Mouse (Mus musculus): ENCODE results near the gene 4933417A18Rik.
"Not testable (repeated sequence)": the region's sequence is repeated elsewhere in the genome, so short reads cannot be mapped to it uniquely, and the experiment has no call there.

Gene 4933417A18Rik

DNA sequence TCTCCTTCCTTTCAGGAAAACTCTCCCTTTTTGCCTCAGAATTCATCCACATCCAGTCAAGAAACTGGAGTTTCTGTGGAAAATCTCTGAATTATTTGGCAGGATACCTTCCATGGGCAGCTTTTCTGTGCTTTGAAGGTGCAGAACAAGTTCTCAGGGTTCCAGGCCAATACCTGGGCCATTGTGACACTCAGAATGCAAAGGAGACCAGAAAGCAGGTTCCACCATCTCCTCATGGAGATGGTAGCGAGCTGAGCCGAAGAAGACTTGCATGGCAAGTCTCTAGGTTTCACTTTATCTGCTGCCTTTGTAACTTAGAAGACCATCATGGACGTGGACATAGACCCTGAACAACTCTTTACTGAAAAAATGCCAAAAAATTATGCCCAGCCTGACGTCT is at the start of gene 4933417A18Rik, which contains the start of gene Fam217a:
Gene 4933417A18Rik (plus strand): TSS at position 200 of the 400 bp plus-strand sequence.
Gene Fam217a (minus strand): TSS at position 101 of the 400 bp plus-strand sequence.
- DNase-seq, result no peak

DNA sequence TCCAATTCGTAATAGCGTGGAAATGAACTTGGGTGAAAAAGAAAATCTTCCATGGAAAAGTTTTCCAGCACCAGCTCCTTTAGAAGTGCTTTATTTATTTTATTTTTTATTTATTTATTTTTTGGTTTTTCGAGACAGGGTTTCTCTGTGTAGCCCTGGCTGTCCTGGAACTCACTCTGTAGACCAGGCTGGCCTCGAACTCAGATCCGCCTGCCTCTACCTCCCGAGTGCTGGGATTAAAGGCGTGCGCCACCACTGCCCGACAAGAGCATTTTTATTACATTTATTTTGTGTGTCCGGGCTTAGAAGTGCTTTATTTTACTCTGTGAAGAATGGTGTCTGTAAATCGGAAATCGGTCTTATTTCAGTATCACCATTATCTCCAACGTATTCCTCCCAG is 49.5 kb upstream of the 4933417A18Rik start:
- DNase-seq, result peak; percentile 14

DNA sequence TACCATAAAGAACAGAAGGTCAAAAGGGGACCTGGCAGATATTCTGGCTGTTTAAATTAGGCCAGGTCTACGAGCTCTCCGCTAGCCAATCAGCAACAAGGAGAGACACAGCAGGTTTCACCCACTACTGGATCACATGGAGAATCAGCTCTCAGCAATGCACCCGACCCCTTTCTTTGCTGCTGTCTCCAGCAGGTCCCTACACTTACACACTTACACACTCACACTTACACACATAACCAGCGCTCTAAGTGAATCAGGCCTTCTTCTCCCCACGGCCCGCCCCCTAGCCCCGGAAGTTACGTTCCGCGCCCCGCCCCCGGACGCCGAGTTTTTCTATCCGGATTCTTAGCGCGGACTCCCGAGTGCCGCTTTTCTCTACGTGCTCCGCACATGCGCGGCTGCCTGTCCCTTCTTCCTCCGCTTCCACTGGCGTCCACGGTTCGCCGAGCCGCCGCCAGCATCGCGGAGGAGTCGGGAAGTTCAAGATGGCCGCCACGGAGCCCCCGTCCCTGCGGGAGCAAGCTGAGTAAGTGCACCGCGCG is 49.0 kb upstream of the 4933417A18Rik start, which contains the start of gene Prpf4b:
Gene Prpf4b (plus strand): TSS at position 137 of the 545 bp plus-strand sequence.
- DNase-seq, result peak; percentile 92

DNA sequence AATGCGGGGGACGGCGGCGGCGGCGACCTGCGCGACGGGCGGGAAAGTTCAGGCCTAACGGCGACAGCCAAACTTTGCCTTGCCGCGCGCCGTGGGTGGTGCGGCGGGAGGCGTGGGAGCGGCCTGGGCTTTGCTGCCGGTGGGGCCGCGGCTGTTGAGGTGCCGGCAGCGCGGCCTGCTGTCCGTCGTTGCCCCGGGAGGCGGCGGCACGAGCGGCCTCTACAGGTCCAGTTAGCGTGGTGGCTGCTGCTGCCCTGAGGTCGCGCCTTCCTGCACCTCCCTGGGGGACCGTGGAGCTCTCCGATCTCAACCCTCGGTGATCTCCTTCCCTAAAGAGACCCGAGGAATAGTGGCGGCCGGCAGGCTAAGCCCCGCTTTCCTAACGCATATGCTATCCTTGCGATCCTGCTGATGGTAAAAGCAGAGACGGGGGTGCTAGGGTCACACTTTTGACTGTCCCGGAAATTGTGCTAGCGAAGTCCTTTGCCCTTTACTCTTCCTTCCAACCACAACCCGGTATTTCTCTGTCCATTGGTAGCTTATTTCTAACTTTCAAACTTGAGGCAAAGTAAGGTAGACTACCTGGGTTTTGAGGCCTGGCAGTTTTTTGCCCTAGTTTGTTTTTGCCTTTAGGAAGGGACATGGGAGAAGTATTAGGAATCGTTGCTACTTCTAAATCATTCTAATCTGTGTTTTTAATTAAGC is 48.3 kb upstream of the 4933417A18Rik start:
- no peak for DNase-seq

DNA sequence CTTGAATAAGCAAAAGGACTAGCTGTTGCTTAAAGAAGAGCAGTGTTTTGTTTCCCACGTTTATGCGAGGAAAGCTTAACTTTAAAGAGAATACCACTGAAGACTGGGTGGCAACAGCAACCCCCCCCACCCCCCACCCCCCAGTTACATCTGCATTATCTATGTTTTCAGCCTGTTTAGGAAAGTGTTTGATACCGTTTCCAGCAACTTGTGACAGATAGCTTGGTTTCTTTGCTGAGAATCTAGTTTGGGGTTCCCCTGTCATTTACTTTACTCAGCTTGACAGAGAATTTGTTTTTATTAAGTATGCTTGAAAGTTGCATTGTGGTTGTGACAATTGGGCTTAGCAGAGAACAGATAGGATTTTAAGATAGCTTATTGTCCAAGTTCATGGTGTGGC is 47.7 kb upstream of the 4933417A18Rik start:
- DNase-seq, result no peak

DNA sequence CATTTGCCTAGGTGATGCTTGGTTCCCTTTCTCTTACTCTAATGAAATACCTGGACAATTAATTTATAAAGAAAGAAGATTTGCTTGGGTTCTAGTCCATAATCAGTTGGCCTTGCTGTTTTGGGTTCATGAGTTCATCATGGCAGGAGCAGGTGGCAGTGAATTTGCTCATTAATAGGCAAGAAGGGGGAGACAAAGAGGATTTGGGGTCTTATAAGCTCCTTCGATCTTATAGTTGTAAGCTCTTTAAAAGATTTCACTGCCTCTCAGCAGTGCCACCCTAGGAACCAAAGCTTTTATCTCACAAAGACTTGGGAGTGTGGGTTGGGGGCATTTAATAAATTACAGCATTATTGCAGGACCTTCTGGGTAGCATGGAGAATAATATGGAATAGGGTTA is 31.3 kb upstream of the 4933417A18Rik start:
- DNase-seq, result no peak

DNA sequence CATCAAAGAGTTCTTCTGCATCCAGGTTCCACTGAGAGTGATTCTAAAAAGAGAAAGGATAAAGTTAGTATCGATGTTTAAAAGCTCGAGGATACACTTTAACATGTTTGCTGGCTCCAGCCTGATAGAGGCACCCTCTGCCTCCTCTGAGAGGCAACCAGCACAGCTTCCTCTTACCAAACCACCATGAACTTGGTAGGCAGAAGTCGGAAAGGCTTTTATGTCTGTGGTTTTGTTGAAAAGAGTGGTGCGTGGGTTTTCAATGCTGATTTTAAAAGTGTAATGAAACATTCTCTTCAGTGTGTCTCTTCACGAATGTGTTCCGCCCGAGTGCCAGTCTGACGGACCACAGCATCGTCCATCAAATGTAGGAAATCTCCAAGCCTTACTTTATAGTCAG is 9.6 kb upstream of the 4933417A18Rik start:
- no peak for DNase-seq

DNA sequence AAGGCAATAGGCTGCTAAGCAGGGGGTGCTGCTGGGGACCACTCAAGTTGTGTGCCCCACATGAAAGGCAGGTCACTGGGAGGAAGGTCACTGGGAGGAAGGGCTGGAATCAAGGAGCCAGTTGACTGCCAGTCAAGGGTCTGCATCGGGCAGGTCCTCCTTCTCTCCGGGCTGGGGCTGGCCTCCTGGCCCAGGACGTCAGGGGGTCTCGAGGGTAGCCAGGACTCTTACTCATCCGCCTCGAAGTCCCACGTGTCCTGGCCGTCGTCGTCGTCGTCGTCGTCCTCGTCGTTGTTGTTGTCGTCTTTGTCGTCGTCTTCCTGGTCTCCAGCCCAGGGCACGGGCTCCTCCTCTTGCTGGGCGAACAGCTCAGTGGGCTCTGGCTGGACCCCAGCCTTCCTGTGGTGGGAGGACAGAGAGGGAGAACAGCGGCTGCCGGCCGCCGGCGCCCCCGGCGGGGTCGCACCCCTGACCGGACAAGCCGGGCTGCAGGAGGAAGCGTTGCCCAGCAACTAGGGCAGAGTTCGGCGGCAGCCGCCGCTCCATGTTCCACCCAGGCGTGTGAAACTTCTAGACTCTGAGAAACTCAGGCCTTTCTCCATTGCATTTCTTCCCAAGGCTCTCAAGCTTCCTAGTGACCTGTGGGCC is 7.6 kb upstream of the 4933417A18Rik start:
- no peak for DNase-seq

DNA sequence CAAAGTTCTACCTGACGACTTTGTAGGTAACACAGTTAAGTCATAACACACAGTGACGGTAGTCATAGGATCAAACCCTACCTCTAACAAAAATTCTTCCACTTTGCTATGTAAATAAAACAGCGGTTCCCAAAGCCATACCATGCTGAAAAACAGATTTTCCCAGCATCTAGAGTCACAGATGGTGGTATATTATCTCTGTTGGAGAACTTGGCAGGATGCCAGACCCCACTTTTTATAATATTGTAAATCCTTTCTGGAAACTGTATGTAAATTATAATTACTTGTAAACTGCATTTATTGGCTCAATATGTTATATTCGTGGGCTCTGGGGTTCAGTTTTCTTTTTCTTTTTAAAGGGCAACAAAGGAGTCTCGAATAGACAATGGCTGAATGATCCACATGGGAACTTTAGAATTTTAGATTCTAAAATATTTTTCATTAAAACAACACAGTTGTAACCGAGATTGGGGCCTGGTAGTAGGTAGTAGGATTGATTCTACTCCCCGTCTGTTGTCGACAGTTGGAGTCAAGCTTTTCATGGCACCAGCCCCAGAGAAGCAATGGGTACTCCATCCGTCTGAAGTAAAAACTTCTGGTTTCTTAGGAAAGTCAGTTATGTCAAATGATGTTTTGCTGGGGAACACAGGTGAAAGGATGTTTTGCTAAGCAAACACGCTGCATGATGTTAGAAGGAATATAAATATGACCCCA is 10.9 kb downstream of the 4933417A18Rik start:
- no peak for DNase-seq

DNA sequence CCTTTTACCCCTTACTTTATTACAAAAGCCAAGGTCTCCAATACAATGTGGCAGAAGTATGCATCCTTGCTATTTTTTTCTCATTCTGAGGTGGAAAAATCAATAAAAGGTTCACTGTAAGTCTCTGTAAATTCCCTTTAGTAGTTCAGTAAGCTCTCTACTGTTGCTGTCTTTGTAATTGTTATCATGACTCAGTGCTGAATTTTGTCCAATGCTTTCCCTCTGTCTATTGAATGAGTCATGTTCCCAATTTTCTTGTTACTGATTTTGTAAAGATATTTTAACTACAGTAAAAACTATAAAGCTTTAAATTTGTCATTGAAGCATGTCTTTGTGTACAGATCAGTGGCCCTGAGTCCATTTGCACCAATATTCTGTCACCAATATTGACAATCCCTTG is 18.2 kb downstream of the 4933417A18Rik start:
- DNase-seq, result no peak

DNA sequence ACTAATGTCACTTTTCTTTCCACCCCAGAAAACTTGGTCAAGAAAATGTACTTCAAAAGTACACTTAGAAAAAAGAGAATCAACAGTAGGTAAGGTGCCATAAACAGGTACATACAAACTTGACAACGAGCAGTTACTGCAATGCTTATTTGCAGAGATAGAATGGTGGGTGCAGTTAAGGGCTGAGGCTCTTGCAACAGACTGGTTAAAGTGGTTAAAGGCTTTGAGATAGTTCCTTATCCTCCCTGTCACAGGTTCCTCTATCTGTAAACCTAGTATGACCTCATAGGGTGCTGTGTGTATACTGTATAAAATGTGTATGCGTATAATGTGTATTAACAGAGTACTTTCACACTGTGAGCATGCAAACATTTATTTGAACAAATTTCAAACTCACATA is 27.2 kb downstream of the 4933417A18Rik start:
- not testable (repeated sequence) for DNase-seq

DNA sequence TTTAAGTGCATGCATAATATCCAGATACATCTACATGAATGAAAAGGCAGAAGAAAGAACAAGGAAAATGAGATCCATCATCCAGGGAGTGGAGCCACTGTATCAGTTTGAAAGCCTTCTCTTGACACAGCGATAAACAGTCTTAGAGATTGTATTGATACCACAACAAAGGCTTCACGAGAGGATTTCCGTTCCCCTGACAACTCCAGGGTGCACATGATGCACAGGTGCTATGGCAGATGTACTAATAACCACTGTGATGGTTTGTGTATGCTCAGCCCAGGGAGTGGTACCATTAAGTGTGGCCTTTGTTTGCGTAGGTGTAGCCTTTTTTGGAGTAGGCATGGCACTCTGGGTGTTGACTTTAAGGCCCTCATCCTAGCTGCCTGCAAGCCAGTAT is 32.7 kb downstream of the 4933417A18Rik start:
- DNase-seq, result no peak

DNA sequence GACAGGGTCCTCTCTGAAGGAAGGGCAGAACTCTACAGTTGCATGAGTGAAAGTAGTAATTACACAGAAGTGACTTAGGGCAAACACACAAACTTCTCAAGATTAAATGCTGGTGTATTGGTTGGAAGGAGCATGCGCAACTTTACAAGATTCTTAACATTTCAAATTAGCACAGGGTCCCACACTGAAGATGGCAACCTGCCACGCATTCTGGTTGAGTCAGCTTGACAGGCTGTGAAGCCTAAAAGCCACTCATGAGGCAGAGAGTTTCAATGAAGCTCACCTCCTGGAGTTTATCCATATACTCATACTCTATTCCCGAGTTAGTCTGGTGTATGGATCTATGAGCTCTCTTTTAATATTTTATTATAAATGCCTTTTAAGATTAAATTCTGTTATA is 33.9 kb downstream of the 4933417A18Rik start:
- DNase-seq, result not testable (repeated sequence)

DNA sequence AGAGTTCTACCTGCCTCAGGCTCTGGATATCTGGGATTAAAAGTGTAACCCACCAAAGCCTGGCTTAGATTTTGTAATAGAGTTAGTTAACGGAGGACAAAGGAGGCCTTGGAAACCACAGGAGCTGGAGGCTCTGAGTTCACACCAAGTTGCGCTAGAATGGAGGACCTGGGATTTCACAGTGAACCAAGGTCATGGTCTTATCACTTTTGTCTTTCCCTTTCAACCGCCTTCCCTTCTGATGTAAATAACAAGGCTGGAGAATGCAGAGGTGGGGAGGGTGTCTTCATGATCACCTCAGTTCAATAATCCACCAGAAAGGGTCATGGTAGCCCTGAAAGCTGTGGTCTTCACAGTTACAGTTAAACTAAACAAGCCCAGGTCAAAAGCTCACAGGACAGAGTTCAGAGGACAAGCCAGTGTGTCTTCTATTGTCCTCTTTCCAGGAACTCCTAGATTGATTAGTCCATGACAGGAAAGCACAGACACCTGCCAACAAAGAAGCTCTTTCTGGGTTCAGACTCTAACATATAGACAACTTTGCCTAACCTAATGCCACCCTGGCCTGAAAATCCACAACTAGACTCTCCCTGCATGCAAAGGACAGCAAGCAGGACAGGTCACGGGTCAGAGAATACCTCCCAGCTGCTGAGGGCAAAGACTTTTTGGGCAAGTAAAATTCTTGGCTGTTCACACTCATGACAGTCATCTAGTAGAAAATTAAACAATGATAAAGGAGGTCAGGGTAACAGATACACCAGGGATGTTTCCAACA is 37.0 kb downstream of the 4933417A18Rik start:
- DNase-seq, result no peak

DNA sequence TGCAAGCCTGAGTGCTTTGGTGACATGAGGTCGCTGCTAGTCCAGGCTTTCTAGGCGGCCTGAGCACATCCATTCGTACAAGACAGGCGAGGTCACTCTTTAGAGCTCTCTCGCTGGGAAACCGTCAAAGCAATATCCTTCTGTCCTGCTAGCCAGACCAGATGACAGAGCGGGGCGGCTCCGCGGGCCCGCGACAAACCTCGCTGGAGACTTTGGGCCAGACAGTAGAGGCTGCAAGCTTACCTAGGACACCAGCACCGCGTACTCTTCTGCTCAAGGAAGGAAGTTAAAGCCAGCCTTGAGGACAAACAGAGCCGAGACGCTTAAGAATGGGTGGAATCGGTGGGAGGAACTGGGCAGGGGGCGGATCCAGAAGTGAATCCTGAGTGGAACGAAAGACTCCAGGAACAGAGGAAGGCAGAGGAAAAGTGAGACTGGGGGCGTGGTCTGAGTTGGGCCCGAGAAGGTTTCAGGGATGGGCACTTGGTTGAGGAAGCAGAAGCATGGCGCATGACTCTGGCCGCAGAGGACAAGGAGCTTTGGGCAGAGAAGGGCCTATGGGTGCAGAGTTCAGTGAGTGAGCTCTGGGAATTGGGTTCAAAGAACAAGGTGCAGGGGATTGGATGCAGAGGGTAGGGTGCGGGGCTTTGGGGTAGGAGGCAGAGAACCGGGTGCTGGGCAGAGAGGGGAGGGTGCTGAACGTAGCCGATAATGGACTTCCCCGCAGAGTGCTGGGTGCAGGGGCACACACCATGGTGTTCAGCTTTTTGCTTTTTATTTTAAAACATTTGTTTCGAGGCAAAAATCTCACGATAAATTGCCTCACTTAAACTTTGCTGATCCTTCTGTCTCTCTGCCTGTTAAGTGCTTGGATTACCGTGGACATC is 39.5 kb downstream of the 4933417A18Rik start, which contains the start of gene Eci3:
Gene Eci3 (minus strand): TSS at position 300 of the 887 bp plus-strand sequence.
- no peak for DNase-seq

DNA sequence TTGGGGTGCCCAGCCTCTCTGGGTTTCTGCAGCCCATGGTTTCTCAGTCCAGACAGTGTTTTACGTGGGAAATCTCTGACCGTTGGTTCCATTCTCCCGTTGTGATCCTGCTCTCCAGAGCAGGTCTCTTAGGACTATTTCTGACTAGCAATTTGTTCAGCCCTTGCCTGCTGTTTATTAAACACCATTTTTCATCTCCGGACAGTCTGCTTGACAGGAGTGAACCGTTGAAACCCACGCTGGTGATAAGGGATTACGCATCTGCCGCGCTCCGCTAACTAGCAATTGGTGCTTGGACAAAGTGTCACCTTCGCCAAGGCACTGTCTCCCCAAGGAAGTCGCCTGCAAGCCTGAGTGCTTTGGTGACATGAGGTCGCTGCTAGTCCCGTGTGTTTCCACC is 40.2 kb downstream of the 4933417A18Rik start:
- no peak for DNase-seq

DNA sequence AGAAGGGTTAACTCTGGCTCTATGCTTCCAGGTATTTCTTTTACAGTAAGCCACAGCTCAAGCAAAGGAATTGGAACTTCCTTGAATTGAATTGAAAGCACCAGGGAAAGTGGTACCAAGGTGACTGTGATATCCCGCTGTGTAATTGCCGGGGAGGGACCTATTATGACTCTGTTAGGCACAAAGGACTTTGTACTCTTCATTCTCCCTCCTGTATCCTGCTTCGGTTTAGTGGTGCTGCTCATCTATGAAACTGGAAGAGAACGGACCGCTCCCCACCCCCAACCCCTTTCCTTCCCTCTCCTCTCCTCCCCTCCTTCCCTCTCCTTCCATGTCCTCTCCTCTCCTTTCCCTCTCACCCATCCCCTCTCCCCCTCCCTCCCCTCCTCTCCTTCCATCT is 40.7 kb downstream of the 4933417A18Rik start:
- DNase-seq, result no peak

DNA sequence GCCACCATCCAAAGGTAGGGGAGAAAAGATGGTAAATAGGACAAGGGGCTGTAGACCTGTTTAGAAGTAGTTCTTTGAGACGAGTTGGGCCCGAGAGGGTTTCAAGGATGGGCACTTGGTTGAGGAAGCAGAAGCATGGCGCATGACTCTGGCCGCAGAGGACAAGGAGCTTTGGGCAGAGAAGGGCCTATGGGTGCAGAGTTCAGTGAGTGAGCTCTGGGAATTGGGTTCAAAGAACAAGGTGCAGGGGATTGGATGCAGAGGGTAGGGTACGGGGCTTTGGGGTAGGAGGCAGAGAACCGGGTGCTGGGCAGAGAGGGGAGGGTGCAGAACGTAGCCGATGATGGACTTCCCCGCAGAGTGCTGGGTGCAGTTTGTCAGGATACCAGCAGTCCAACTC is 41.4 kb downstream of the 4933417A18Rik start:
- not testable (repeated sequence) for DNase-seq

DNA sequence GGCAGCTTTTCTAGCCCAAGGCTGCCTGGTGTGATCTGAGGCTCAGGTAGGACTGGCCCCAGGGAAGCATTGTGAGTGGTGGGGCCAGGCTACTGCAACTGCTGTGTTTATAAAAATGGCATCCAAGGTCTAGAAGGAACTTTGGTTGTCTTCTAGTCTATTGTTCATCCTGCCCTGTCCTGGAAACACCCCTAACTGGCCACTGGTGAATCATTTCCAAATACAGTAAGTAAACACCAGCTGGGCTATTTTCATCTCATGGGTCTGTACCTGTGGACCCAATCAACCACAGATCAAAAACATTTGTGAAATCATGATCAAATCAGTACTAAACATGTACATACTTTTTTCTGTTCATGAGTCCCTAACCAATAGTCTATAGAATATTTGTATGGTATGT is 48.2 kb downstream of the 4933417A18Rik start:
- DNase-seq, result not testable (repeated sequence)

DNA sequence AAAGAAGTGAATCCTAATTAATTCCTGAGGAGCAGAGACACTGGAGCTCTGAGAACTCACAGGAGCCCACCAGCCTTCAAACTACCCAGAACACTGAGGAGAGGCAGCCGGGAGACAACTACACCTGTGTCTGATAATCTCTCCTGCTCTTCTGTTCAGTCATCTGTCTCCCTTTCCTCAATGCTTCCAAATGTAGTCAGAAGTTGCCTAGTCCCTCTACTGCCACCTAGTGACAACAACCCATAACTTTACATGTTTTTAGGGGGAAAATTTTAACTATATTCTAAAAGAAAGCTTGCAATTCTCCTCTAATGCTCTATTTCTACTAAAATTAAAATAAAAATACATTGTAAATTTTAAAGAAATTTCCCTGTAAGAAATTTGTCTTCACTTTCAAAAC is 48.9 kb downstream of the 4933417A18Rik start:
- no peak for DNase-seq

DNA sequence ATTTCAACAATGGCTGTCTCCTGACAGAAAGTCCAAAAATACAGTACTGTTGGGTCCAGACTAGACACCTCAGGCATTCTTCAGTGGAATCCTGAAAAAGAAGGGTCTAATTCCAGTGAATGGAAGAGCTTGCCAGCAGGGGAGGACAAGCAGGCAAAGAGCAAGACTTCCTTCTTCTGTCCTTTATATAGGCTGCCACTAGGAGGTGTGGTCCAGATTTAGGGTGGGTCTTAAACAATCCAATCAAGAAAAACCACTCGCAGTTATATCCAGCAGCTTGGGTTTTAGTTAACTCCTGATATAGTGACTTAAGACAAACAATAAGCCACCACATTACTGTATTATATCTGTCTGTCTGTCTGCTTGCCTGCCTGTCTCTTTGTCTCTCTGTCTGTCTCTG is 49.6 kb downstream of the 4933417A18Rik start:
- no peak for DNase-seq
